Mouse (Mus musculus) midbrain, embryonic 13.5 days (tissue): ENCODE measurements at regions not wholly inside any gene's neighbourhood (a gene's known extent, or its start where the extent isn't known, plus 50 kb on each side); places are given as distances from the start of the nearest gene placed in this dataset.

Source experiments
- ATAC-seq: fragments of 200-750 bp; cut with Nextera tagmentation; 2 replicates; pipeline ENCODE4 v1.8.0; 2017; ENCODE audit warnings: mild to moderate bottlenecking, moderate TSS enrichment, moderate library complexity
- H3K27ac ChIP-seq: fragments of 300-500 bp; sonication (generic); 2 replicates; pipeline ENCODE4 v1.5.1; 2015; ENCODE audit warnings: inconsistent platforms, mild to moderate bottlenecking, moderate library complexity
- H3K27me3 ChIP-seq: fragments of 300-500 bp; sonication (generic); 2 replicates; pipeline ENCODE4 v1.6.1; 2015; ENCODE audit warnings: mild to moderate bottlenecking, inconsistent platforms
- H3K36me3 ChIP-seq: fragments of 300-500 bp; sonication (generic); 2 replicates; pipeline ENCODE4 v1.6.1; 2015; ENCODE audit warnings: mild to moderate bottlenecking, inconsistent platforms
- H3K4me1 ChIP-seq: fragments of 300-500 bp; sonication (generic); replicated peaks from 2 replicates; pipeline ENCODE4 v1.6.1; 2015; ENCODE audit warnings: inconsistent platforms
- H3K4me2 ChIP-seq: fragments of 300-500 bp; sonication (generic); replicated peaks from 2 replicates; pipeline ENCODE4 v1.6.1; 2015; ENCODE audit warnings: moderate library complexity, mild to moderate bottlenecking, inconsistent platforms
- H3K4me3 ChIP-seq: fragments of 300-500 bp; sonication (generic); replicated peaks from 2 replicates; pipeline ENCODE4 v1.5.1; 2015; ENCODE audit warnings: mild to moderate bottlenecking, inconsistent platforms
- H3K9ac ChIP-seq: fragments of 300-500 bp; sonication (generic); replicated peaks from 2 replicates; pipeline ENCODE4 v1.6.1; 2015; ENCODE audit warnings: mild to moderate bottlenecking, inconsistent platforms
- H3K9me3 ChIP-seq: fragments of 300-500 bp; sonication (generic); 2 replicates; pipeline ENCODE4 v1.6.1; 2016; ENCODE audit warnings: mild to moderate bottlenecking, inconsistent platforms
- WGBS: fragments of 180-500 bp; shearing (Covaris S2); methylation state at CpG from one replicate; pipeline ENCODE4 v1.1.7; 2015; 5-methylcytosine and 5-hydroxymethylcytosine counted together

DNA sequence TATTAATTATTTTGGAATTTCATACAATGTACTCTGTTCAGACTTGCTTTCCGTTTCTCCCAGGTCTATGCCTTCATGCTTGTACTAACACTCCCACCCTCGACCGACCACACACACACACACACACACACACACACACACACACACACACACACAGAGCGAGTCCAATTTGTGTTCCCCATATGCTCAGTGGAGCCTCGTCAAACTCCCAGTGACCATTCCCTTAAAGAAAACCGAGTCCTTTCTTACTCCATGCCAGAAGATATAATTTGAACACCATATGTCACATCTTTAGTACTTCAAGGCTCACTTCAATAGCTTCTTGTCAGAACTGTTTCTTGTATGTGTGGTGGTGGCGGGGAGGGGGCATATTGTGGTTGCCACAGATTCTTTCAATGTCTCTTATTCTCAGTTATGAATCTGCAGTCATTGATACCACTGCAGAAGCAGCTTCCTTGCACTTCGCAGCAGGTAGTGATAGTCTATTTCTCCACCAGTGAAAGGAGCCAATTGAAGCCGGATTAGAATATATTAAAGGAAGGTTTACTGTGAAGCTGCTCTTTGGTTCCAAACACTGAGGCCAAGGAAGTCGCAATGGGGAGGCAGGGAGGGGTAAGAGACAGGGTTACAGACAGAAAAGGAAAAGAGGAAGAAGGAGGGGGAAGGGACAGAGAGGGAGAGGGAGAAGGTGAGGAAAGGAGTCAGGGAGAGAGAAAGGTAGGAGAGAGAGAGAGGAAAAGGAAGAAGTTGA, 672.3 kb downstream of the Vgll3 start:
- Histone ChIP-seq H3K9ac (no peak overlapping the region), H3K36me3 (no peaks in the 10 kb centered on the region), H3K27me3 (no peaks in the 10 kb centered on the region), H3K4me2 (no peak overlapping the region), H3K9me3 (peaks cover 3% of the 10 kb centered on the region; the same call in 1 of the 2 replicates), H3K27ac (no peak overlapping the region), H3K4me3 (no peak overlapping the region), H3K4me1 (no peaks in the 10 kb centered on the region; the same call in 1 of the 2 replicates)
- WGBS, result 49% methylated on average over 10 of the region's 10 CpGs
- ATAC-seq, result peak; percentile 83

DNA sequence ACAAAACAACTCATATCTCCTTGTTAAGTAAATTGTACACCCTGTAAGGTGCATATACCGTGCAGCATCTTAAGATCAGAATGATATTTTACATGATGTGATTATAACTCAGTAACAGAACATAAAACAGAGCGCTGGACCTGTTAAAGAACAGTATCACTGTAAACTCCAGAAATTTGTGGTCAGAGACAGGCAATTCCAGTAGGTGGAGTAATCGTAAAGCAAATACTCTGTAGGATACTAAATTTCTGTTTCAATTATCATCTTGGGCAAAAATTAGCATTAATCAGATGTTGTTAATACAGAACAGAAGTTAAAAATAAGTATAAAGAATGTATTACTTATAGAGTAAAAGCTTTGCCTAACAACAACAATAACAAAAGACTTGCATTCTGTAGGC, 680.5 kb downstream of the Vgll3 start:
- H3K36me3 ChIP-seq, result no peaks in the 10 kb centered on the region
- H3K4me2 ChIP-seq, result no peak overlapping the region
- no peaks in the 10 kb centered on the region for H3K4me1 ChIP-seq
- H3K27me3 ChIP-seq, result no peaks in the 10 kb centered on the region
- no peak overlapping the region for H3K27ac ChIP-seq
- no peak overlapping the region for H3K4me3 ChIP-seq
- ATAC-seq, result no peak
- H3K9ac ChIP-seq, result no peak overlapping the region
- 78% methylated on average over 3 of the region's 3 CpGs for WGBS
- peaks cover 3% of the 10 kb centered on the region; the same call in 1 of the 2 replicates for H3K9me3 ChIP-seq
